ENCODE assay signal across 11 mouse cellular contexts in genomic region chr2:33393951-33394635, GRCm38 (mm10). TPM values are rescaled to one million over a fixed set of nuclear protein-coding genes. Genes with fewer than 3 reads are reported as not detected.
DNase-seq lines count a peak whose midpoint lies in the region; ATAC-seq and TF ChIP-seq lines count a peak whose summit lies in the region.
"Had no signal": no experiment of that assay in that cellular context is flagged by ENCODE, and none has a peak within 500 bp of the region (broad histone marks: within the 10 kb centered on the region; RNA-seq: fewer than 3 reads in every experiment).

No protein-coding gene starts in this region.

- H3K4me3 ChIP-seq in left cerebral cortex, adult 2 months, result no peak overlapping the region
- no peak overlapping the region for H3K4me3 ChIP-seq in forebrain, embryonic 14.5 days (ENCODE audit: low read depth, low read length)
- H3K4me3 ChIP-seq in midbrain, embryonic 13.5 days (replicated peaks), result no peak overlapping the region
- H3K4me3 ChIP-seq: kidney, embryonic 15.5 days; limb, embryonic 13.5 days; lung, embryonic 15.5 days had no signal

- H3K4me2 ChIP-seq in forebrain, embryonic 14.5 days (ENCODE audit: low read length), result no peak overlapping the region
- H3K4me2 ChIP-seq in midbrain, embryonic 13.5 days (replicated peaks), result no peak overlapping the region
- H3K4me2 ChIP-seq: kidney, embryonic 15.5 days; limb, embryonic 13.5 days; lung, embryonic 15.5 days had no signal

- H3K36me3 ChIP-seq in forebrain, embryonic 14.5 days (ENCODE audit: control insufficient read depth, insufficient read depth, low read length), result no peaks in the 10 kb centered on the region
- no peaks in the 10 kb centered on the region for H3K36me3 ChIP-seq in midbrain, embryonic 13.5 days
- H3K36me3 ChIP-seq: kidney, embryonic 15.5 days; limb, embryonic 13.5 days; lung, embryonic 15.5 days had no signal

- H3K9me3 ChIP-seq in forebrain, embryonic 14.5 days (replicated peaks; ENCODE audit: control insufficient read depth, low read length), result no peaks in the 10 kb centered on the region
- peaks cover 6% of the 10 kb centered on the region; the same call in 1 of the 2 replicates for H3K9me3 ChIP-seq in midbrain, embryonic 13.5 days
- H3K9me3 ChIP-seq: kidney, embryonic 15.5 days; lung, embryonic 15.5 days had no signal

- intact Hi-C loops in left cerebral cortex, adult 2 months (cut with DNase I), result no loop called here

- DNase-seq in left cerebral cortex, adult 2 months (ENCODE audit: extremely low spot score in 1 of 2, low spot score in 2 of 2), result no peak
- DNase-seq in left cerebral cortex, adult 18-20 months (ENCODE audit: low spot score in 2 of 2), result no peak
- peak; percentile 67 for DNase-seq in cerebellum, adult 11 months
- peak; percentile 96 for DNase-seq in forebrain, embryonic 14.5 days (ENCODE audit: low spot score)
- DNase-seq in embryo, embryonic 10.5 days (ENCODE audit: low spot score), result no peak
- no peak for DNase-seq in lung, postnatal 14 days
- DNase-seq in kidney, adult 18-20 months, result no peak

- H3K4me1 ChIP-seq in forebrain, embryonic 14.5 days (ENCODE audit: control insufficient read depth, insufficient read depth, low read length), result peaks cover 6% of the 10 kb centered on the region; the same call in 1 of the 2 replicates
- H3K4me1 ChIP-seq in midbrain, embryonic 13.5 days (replicated peaks), result 0 out of 2 replicates have a peak, but pooled peaks cover 7% of the 10 kb centered on the region
- H3K4me1 ChIP-seq: kidney, embryonic 15.5 days; limb, embryonic 13.5 days; lung, embryonic 15.5 days had no signal

- no peaks in the 10 kb centered on the region for H3K27me3 ChIP-seq in forebrain, embryonic 14.5 days (replicated peaks; ENCODE audit: control insufficient read depth, insufficient read depth, low read length)
- no peaks in the 10 kb centered on the region for H3K27me3 ChIP-seq in midbrain, embryonic 13.5 days
- H3K27me3 ChIP-seq: kidney, embryonic 15.5 days; limb, embryonic 13.5 days; lung, embryonic 15.5 days had no signal

- H3K27ac ChIP-seq in left cerebral cortex, adult 2 months, result peak overlapping the region; percentile 37
- H3K27ac ChIP-seq in forebrain, embryonic 14.5 days (ENCODE audit: low read depth, low read length), result peak overlapping the region; percentile 79
- H3K27ac ChIP-seq in midbrain, embryonic 13.5 days, result peak overlapping the region; percentile 40
- H3K27ac ChIP-seq: kidney, embryonic 15.5 days; limb, embryonic 13.5 days; lung, embryonic 15.5 days had no signal

- peak; percentile 95 for ATAC-seq in forebrain, embryonic 14.5 days
- peak; percentile 67 for ATAC-seq in midbrain, embryonic 13.5 days

- WGBS in forebrain, embryonic 14.5 days, result 47% methylated on average over 11 of the region's 11 CpGs
- 50% methylated on average over 11 of the region's 11 CpGs for WGBS in midbrain, embryonic 13.5 days

- no peak overlapping the region for H3K9ac ChIP-seq in forebrain, embryonic 14.5 days (ENCODE audit: low read length)
- no peak overlapping the region for H3K9ac ChIP-seq in midbrain, embryonic 13.5 days (replicated peaks)
- H3K9ac ChIP-seq: kidney, embryonic 15.5 days; limb, embryonic 13.5 days; lung, embryonic 15.5 days had no signal

- TF ChIP-seq CTCF in left cerebral cortex, adult 2 months (IDR thresholded peaks at IDR 0.05), result no peak

RNA-seq across cellular contexts. Expression of gene Ralgps1, which starts 22.8 kb away (rescaled TPM):
- 10 to 100 TPM; 62.8 to 70.2 TPM for total RNA-seq in left cerebral cortex, adult 2 months (2021)
- total RNA-seq in left cerebral cortex, adult 18-20 months (2021), result 10 to 100 TPM; 63.7 to 63.9 TPM
- 32.6 and 40.2 TPM in 2 replicates for polyA plus RNA-seq in forebrain, embryonic 14.5 days (2014; fragmentation: Nextera tagmentation; extraction: Ambion mirVana)
- polyA plus RNA-seq in midbrain, embryonic 13.5 days (2015; fragmentation: Nextera tagmentation; extraction: Ambion mirVana), result 36.5 and 37.0 TPM in 2 replicates

RNA-seq across cellular contexts. Expression of gene Zbtb34, which starts 37.0 kb away (rescaled TPM):
- total RNA-seq in left cerebral cortex, adult 2 months (2021), result 10 to 100 TPM; 23.9 to 26.9 TPM
- 10 to 100 TPM; 18.7 to 21.9 TPM for total RNA-seq in left cerebral cortex, adult 18-20 months (2021)
- polyA plus RNA-seq in forebrain, embryonic 14.5 days (2014; fragmentation: Nextera tagmentation; extraction: Ambion mirVana), result 5.1 and 6.3 TPM in 2 replicates
- 6.9 and 7.3 TPM in 2 replicates for polyA plus RNA-seq in midbrain, embryonic 13.5 days (2015; fragmentation: Nextera tagmentation; extraction: Ambion mirVana)

Comparison
In these comparisons a context has a peak if more than half of its experiments do, and no peak if none do; other contexts are left out.
1. DNase-seq: peak in cerebellum, adult 11 months (single experiment) and forebrain, embryonic 14.5 days (single experiment); none in left cerebral cortex, adult 2 months (0 of 2), left cerebral cortex, adult 18-20 months (0 of 2), embryo, embryonic 10.5 days (single experiment), lung, postnatal 14 days (single experiment) and kidney, adult 18-20 months (single experiment).
2. Peak in every context shown above with its lines, with median percentiles within 50 percentile points of each other: H3K27ac ChIP-seq.